Mouse (Mus musculus) MEL-GATA-1-ER (cell line): Measurements from ENCODE around the gene Olfr1057.
"Not testable (repeated sequence)": the region's sequence is repeated elsewhere in the genome, so short reads cannot be mapped to it uniquely, and the experiment has no call there.

ENCODE experiments used
- DNase-seq: peaks from one replicate; pipeline ENCODE4 v3.0.0-alpha.2; 2012; ENCODE audit warnings: low read depth; ENCODE audit errors: extremely low read depth

Olfr1057 gene

GRCm38 (mm10) chr2:86378293-86378692 lies at the start of gene Olfr1057:
Gene Olfr1057 (minus strand): TSS chr2:86378393.
- DNase-seq = no peak

DNA sequence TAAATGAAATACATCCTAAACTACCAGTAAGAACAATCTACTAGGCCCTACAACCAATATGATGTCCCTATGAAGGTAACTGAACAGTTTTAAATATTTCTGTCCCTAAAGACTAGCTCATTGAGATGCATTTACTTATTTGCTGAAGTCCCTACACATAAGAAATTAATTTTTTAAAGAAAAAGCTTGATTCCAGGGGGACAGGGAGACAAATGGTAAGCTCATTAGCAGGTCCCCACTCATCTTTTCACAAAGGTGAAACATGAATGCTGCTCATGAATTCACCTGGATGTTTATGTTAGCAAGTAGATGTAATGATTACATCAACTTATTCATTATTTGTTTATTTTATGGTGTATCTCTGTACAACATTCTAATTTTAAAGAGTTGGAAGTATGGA lies 48.5 kb upstream of the Olfr1057 start, which contains the start of gene Olfr1062:
Olfr1062 (minus strand) TSS at position 101 of the 400 bp plus-strand sequence.
- DNase-seq = not testable (repeated sequence)

DNA sequence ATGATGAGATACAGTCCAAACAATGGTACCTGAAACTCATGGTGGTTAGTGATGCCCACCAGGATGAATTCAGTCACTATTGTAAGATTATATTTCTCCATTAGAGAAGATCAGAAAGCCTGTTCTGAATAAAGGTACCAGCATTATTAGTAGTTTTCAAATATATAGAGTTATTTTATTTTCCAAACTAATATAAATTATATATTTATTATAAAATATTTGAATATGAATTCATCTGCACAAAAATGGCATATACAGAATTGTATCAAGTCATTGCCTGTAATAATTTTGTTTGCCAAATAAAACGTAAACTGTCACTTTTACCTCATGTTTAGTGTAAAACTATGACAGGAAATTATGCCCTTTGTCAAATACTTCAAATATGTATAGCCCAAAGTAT lies 35.8 kb upstream of the Olfr1057 start, which contains the start of gene Olfr1061:
Olfr1061 (minus strand) TSS at position 101 of the 400 bp plus-strand sequence.
- no peak for DNase-seq

- no peak for DNase-seq
These were observed 16.9 kb upstream of the Olfr1057 start for GRCm38 (mm10) chr2:86395114-86395513.

DNA sequence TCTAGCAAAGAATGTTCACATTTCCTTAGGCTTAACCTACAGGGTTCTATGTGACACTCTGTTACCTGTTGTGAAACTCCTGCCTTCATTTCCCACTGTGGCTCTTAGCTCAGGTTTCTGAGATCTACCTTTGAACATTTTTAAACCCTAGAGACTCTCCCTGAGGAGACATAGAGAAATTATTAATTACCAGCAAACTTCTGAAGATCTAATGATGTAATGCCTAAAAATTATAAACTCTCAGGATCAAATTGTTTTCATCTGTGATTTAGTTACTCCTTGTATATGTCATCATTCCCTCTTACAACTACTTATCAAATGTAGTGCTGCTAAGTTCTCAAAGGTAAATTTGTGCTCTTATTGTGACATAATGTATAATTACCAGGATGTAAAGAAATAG lies 10.3 kb upstream of the Olfr1057 start, which contains the start of gene Olfr1058:
Olfr1058 (minus strand) TSS at position 101 of the 400 bp plus-strand sequence.
- DNase-seq = not testable (repeated sequence)

DNA sequence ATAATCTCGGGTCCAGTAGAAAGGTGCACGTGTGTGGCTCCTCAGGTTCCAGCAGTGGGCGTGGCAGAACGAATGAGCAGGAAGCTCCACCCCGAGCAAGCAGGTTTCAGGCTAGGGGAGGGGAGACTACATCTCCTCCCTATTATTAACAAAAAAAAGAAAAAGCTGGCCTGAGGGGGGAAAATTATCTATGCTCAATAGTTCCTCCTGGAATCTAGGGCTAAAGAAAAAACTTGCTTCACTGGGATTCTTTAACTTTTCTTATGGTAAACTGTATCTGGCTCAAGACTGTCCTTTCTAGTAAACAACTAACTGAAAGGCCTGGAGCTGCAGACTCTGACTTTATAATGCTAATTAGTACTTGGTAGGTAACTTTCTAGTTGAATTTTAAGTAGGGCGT lies 11.9 kb downstream of the Olfr1057 start:
- not testable (repeated sequence) for DNase-seq

GRCm38 (mm10) chr2:86362369-86362768 lies 15.8 kb downstream of the Olfr1057 start, which contains the start of gene Olfr1056:
Gene Olfr1056 (minus strand): TSS chr2:86362469.
- DNase-seq = no peak

DNA sequence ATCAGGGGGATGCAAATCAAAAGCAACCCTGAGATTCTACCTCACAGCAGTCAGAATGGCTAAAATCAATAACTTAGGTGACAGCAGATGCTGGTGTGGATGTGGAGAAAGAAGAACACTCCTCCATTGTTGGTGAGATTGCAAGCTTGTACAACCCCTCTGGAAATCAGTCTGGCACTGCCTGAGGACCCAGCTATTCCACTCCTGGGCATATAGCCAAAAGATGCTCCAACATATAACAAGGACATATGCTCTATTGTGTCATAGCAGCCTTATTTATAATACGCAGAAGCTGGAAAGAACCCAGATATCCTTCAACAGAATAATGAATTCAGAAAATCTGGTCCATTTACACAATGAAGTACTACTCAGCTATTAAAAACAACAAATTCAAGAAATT lies 26.4 kb downstream of the Olfr1057 start:
- DNase-seq = not testable (repeated sequence)

DNA sequence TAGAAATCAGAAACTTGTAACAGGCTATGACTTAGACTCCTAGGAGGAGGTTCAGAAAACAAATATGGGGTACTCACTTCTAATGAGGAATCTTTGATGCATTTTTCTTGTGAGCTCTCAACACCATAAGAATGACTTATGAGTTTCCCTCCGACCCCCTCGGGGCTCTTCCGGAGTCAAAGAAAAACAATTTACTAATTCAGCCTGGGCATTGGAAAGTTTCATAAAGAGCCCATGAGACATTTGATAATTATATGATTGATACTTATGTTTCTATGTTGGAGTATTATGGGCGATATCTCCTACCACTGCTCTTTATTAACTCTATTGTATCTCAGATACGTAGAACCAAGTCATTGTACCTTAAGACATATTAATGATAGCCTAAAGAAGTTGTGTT lies 28.0 kb downstream of the Olfr1057 start, which contains the start of gene Olfr1055:
Olfr1055 (minus strand) TSS at position 101 of the 400 bp plus-strand sequence.
- DNase-seq = no peak

DNA sequence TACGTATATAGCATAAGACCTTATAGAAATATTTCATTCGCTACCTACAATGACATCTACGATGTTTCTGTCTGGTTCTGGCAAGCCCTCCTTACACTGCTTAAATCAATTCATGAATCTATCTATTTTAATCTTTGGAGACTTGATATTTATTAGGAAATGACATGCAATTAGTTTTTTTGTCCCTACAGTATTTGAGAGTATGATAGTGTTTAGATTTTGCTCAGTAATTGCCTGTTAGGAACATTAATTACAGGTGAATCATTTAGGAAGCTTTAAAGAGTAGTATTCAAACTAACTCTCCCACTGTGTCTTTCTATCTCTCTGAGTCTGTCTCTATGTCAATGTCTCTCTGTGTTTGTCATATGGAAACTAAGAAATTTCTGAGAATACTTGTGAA lies 42.9 kb downstream of the Olfr1057 start, which contains the start of gene Olfr1054:
Olfr1054 (minus strand) TSS at position 101 of the 400 bp plus-strand sequence.
- no peak for DNase-seq
